Mouse (Mus musculus) liver, embryonic 14.5 days (tissue): ENCODE data around the gene Ppox.

Source experiments
- CTCF ChIP-seq: IDR thresholded peaks from 2 replicates; pipeline ENCODE4 v1.5.1; 2016; ENCODE audit warnings: antibody characterized with exemption, low read depth, control low read depth
- EP300 ChIP-seq: IDR thresholded peaks from 2 replicates; pipeline ENCODE4 v1.6.1; 2016; ENCODE audit warnings: antibody characterized with exemption, low read depth

- TF ChIP-seq CTCF = no peak
- no peak for TF ChIP-seq EP300
Measured at GRCm38 (mm10) chr1:171226780-171227179, 54.2 kb downstream of the Ppox start.
